Mouse (Mus musculus): ENCODE measurements around the gene Per1. TPM values are rescaled to one million over a fixed set of nuclear protein-coding genes. Genes with fewer than 3 reads are reported as not detected.
A peak's percentile ranks its signal among the peaks of the same experiment; 100 is the strongest.

Per1 gene
- polyA plus RNA-seq, 1 experiment from 2014 or later, result 13.4 TPM

- Histone ChIP-seq H3K36me3 (ENCODE audit: control insufficient read depth, insufficient read depth, low read length) (no peaks in the 10 kb centered on the region), H3K27ac (ENCODE audit: low read depth) (no peak within 1 kb of the TSS), H3K4me3 (ENCODE audit: low read depth, low read length) (peak within 1 kb of the TSS; percentile 82), H3K9ac (ENCODE audit: low read length) (peak within 1 kb of the TSS; percentile 60), H3K9me3 (ENCODE audit: control insufficient read depth, low read length) (no peaks in the 10 kb centered on the region), H3K4me2 (ENCODE audit: low read length) (peak within 1 kb of the TSS; percentile 94), H3K4me1 (replicated peaks; ENCODE audit: control insufficient read depth, insufficient read depth, low read length) (peaks cover 26% of the 10 kb centered on the region), H3K27me3 (replicated peaks; ENCODE audit: control insufficient read depth, insufficient read depth, low read length) (0 out of 2 replicates have a peak, but pooled peaks cover 4% of the 10 kb centered on the region)
- WGBS, result 2% methylated on average over 27 of the region's 27 CpGs
- DNase-seq (ENCODE audit: low spot score) (peak; percentile 63), ATAC-seq (replicated peaks; ENCODE audit: low FRiP score, low TSS enrichment, low read depth) (no peak)
Measured at GRCm38 (mm10) chr11:69120221-69121000, 25.4 kb downstream of the Per1 start, which contains the start of gene Hes7. Gene Hes7 (plus strand): TSS chr11:69120404.

- ATAC-seq (replicated peaks; ENCODE audit: low FRiP score, low TSS enrichment, low read depth) (no peak), DNase-seq (ENCODE audit: low spot score) (peak; percentile 75)
- Histone ChIP-seq H3K4me1 (replicated peaks; ENCODE audit: control insufficient read depth, insufficient read depth, low read length) (peaks cover 30% of the 10 kb centered on the region), H3K36me3 (ENCODE audit: control insufficient read depth, insufficient read depth, low read length) (no peaks in the 10 kb centered on the region), H3K27me3 (replicated peaks; ENCODE audit: control insufficient read depth, insufficient read depth, low read length) (0 out of 2 replicates have a peak, but pooled peaks cover 4% of the 10 kb centered on the region), H3K4me3 (ENCODE audit: low read depth, low read length) (peak overlapping the region; percentile 82), H3K9me3 (ENCODE audit: control insufficient read depth, low read length) (no peaks in the 10 kb centered on the region), H3K27ac (ENCODE audit: low read depth) (no peak overlapping the region), H3K4me2 (ENCODE audit: low read length) (peak overlapping the region; percentile 94), H3K9ac (ENCODE audit: low read length) (peak overlapping the region; percentile 60)
- WGBS, result 2% methylated on average over 28 of the region's 33 CpGs
Measured at GRCm38 (mm10) chr11:69121001-69121740, 26.2 kb downstream of the Per1 start.

- Histone ChIP-seq H3K27me3 (replicated peaks; ENCODE audit: control insufficient read depth, insufficient read depth, low read length) (0 out of 2 replicates have a peak, but pooled peaks cover 4% of the 10 kb centered on the region), H3K36me3 (ENCODE audit: control insufficient read depth, insufficient read depth, low read length) (no peaks in the 10 kb centered on the region), H3K9ac (ENCODE audit: low read length) (peak overlapping the region; percentile 60), H3K4me3 (ENCODE audit: low read depth, low read length) (peak overlapping the region; percentile 82), H3K27ac (ENCODE audit: low read depth) (peak overlapping the region; percentile 76), H3K9me3 (ENCODE audit: control insufficient read depth, low read length) (no peaks in the 10 kb centered on the region), H3K4me1 (replicated peaks; ENCODE audit: control insufficient read depth, insufficient read depth, low read length) (peaks cover 33% of the 10 kb centered on the region), H3K4me2 (ENCODE audit: low read length) (peak overlapping the region; percentile 94)
- under 1% methylated on average over 26 of the region's 32 CpGs for WGBS
- DNase-seq (ENCODE audit: low spot score) (peak; percentile 75), ATAC-seq (replicated peaks; ENCODE audit: low FRiP score, low TSS enrichment, low read depth) (no peak)
Measured at GRCm38 (mm10) chr11:69121741-69122335, 26.8 kb downstream of the Per1 start.

- H3K27ac ChIP-seq (ENCODE audit: low read depth), result peak within 1 kb of the TSS; percentile 76
- H3K4me1 ChIP-seq (replicated peaks; ENCODE audit: control insufficient read depth, insufficient read depth, low read length), result peaks cover 30% of the 10 kb centered on the region
- H3K4me2 ChIP-seq (ENCODE audit: low read length), result peak within 1 kb of the TSS; percentile 94
- H3K9ac ChIP-seq (ENCODE audit: low read length), result peak within 1 kb of the TSS; percentile 60
- no peaks in the 10 kb centered on the region for H3K36me3 ChIP-seq (ENCODE audit: control insufficient read depth, insufficient read depth, low read length)
- WGBS, result under 1% methylated on average over 59 of the region's 66 CpGs
- H3K27me3 ChIP-seq (replicated peaks; ENCODE audit: control insufficient read depth, insufficient read depth, low read length), result 0 out of 2 replicates have a peak, but pooled peaks cover 4% of the 10 kb centered on the region
- peak; percentile 94 for DNase-seq (ENCODE audit: low spot score)
- H3K4me3 ChIP-seq (ENCODE audit: low read depth, low read length), result peak within 1 kb of the TSS; percentile 82
- no peaks in the 10 kb centered on the region for H3K9me3 ChIP-seq (ENCODE audit: control insufficient read depth, low read length)
- peak; percentile 40 for ATAC-seq (replicated peaks; ENCODE audit: low FRiP score, low TSS enrichment, low read depth)
Measured at GRCm38 (mm10) chr11:69122336-69122951, 27.4 kb downstream of the Per1 start, which contains the start of gene 9130213A22Rik. Gene 9130213A22Rik (minus strand): TSS chr11:69122589.

GRCm38 (mm10) chr11:69123056-69123692 is 28.2 kb downstream of the Per1 start:
- ATAC-seq (replicated peaks; ENCODE audit: low FRiP score, low TSS enrichment, low read depth) (peak; percentile 10), DNase-seq (ENCODE audit: low spot score) (peak; percentile 99)
- no peaks in the 10 kb centered on the region for H3K36me3 ChIP-seq (ENCODE audit: control insufficient read depth, insufficient read depth, low read length)
- WGBS, result under 1% methylated on average over 29 of the region's 29 CpGs
- 0 out of 2 replicates have a peak, but pooled peaks cover 4% of the 10 kb centered on the region for H3K27me3 ChIP-seq (replicated peaks; ENCODE audit: control insufficient read depth, insufficient read depth, low read length)
- peaks cover 30% of the 10 kb centered on the region for H3K4me1 ChIP-seq (replicated peaks; ENCODE audit: control insufficient read depth, insufficient read depth, low read length)
- H3K9ac ChIP-seq (ENCODE audit: low read length), result peak overlapping the region; percentile 60
- peak overlapping the region; percentile 76 for H3K27ac ChIP-seq (ENCODE audit: low read depth)
- no peaks in the 10 kb centered on the region for H3K9me3 ChIP-seq (ENCODE audit: control insufficient read depth, low read length)
- peak overlapping the region; percentile 94 for H3K4me2 ChIP-seq (ENCODE audit: low read length)
- peak overlapping the region; percentile 82 for H3K4me3 ChIP-seq (ENCODE audit: low read depth, low read length)

GRCm38 (mm10) chr11:69123693-69124497 is 28.9 kb downstream of the Per1 start:
- peak overlapping the region; percentile 94 for H3K4me2 ChIP-seq (ENCODE audit: low read length)
- peak overlapping the region; percentile 76 for H3K27ac ChIP-seq (ENCODE audit: low read depth)
- H3K27me3 ChIP-seq (replicated peaks; ENCODE audit: control insufficient read depth, insufficient read depth, low read length), result 0 out of 2 replicates have a peak, but pooled peaks cover 4% of the 10 kb centered on the region
- H3K4me3 ChIP-seq (ENCODE audit: low read depth, low read length), result peak overlapping the region; percentile 82
- no peaks in the 10 kb centered on the region for H3K36me3 ChIP-seq (ENCODE audit: control insufficient read depth, insufficient read depth, low read length)
- DNase-seq (ENCODE audit: low spot score) (peak; percentile 99), ATAC-seq (replicated peaks; ENCODE audit: low FRiP score, low TSS enrichment, low read depth) (peak; percentile 68)
- under 1% methylated on average over 31 of the region's 31 CpGs for WGBS
- no peaks in the 10 kb centered on the region for H3K9me3 ChIP-seq (ENCODE audit: control insufficient read depth, low read length)
- H3K4me1 ChIP-seq (replicated peaks; ENCODE audit: control insufficient read depth, insufficient read depth, low read length), result peaks cover 29% of the 10 kb centered on the region
- peak overlapping the region; percentile 41 for H3K9ac ChIP-seq (ENCODE audit: low read length)

GRCm38 (mm10) chr11:69124498-69124847 is 29.5 kb downstream of the Per1 start:
- 0 out of 2 replicates have a peak, but pooled peaks cover 4% of the 10 kb centered on the region for H3K27me3 ChIP-seq (replicated peaks; ENCODE audit: control insufficient read depth, insufficient read depth, low read length)
- H3K9ac ChIP-seq (ENCODE audit: low read length), result no peak overlapping the region
- peak; percentile 83 for DNase-seq (ENCODE audit: low spot score)
- no peaks in the 10 kb centered on the region for H3K36me3 ChIP-seq (ENCODE audit: control insufficient read depth, insufficient read depth, low read length)
- peak; percentile 65 for ATAC-seq (replicated peaks; ENCODE audit: low FRiP score, low TSS enrichment, low read depth)
- H3K4me2 ChIP-seq (ENCODE audit: low read length), result peak overlapping the region; percentile 94
- WGBS, result under 1% methylated on average over 3 of the region's 3 CpGs
- H3K4me1 ChIP-seq (replicated peaks; ENCODE audit: control insufficient read depth, insufficient read depth, low read length), result peaks cover 23% of the 10 kb centered on the region
- no peaks in the 10 kb centered on the region for H3K9me3 ChIP-seq (ENCODE audit: control insufficient read depth, low read length)
- H3K27ac ChIP-seq (ENCODE audit: low read depth), result no peak overlapping the region
- H3K4me3 ChIP-seq (ENCODE audit: low read depth, low read length), result peak overlapping the region; percentile 82
